Mouse (Mus musculus) heart, adult 11 months (tissue): ENCODE results near the gene Cacna1a.
"Not testable (repeated sequence)": the region's sequence is repeated elsewhere in the genome, so short reads cannot be mapped to it uniquely, and the experiment has no call there.

Experiments
- DNase-seq: peaks from one replicate; pipeline ENCODE4 v3.0.0; 2022

Gene Cacna1a

DNA sequence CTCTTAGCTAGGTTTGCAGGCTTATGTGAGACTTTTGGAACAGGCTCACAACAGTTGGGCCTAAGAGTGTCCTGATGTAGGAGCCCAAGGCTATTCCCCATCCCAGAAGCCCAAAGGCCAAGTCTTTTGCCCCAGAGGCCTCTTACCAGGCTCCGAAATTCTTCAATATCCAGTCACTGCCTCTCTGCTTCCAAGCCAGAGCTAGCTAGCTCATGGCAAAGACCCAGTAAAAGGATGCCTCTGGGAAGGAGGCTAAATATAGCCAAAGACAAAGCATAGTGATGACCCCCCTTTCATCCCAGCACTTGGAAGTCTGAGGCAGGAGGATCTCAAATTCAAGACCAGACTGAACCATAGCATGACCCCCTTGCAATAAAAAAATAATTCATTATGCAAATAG lies 211.2 kb downstream of the Cacna1a start:
- DNase-seq, result no peak

DNA sequence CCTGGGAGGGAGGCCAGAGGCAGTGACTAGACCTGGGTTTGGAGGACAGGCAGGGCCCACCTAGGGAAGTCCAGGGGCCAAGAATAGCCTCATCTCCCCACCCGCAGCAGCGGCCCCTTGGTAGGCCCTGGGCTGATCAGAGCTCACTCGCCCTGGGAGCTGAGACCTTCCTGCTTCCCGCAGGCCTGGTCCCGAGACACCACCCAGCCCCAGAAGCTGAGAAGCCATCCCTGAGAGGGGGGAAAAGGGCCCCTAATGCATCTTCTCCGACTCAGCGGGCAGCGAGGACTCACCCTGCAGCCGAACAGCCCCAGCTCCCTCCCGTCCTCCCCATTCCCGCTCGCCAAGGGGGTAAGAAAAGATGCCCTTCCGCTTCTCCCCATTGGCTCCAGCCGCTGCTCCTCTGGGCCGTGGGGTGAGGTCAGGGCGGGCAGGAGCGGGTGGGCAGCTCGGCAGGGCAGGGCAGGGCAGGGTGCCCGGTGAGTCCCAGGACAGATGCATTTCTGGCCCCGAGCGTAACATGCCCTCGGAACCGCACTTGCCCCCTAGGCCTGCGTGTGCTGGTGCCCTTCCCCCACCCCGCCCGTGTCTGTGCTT lies 212.2 kb downstream of the Cacna1a start:
- no peak for DNase-seq

DNA sequence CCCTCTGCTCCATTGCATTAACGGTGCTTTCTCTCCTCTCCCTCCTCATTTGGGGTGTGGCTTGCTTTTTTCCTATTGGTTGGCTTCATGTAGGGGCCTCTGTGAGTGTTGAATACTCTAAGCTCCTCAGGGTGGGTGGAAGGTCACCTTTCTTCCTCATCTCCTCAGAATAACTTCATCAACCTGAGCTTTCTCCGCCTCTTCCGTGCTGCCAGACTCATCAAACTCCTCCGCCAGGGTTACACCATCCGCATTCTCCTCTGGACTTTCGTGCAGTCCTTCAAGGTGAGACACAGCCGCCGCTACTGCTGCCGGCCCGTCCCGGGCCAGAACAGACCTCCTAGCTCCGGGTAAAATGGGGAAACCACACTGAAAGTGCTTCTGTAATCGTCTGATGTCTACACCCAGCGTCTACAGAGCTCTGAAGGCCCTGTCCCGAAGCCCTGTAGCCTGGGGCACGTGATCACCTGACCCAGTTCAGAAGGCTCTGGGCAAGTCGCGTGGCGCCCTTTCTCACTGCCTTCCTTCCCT lies 213.0 kb downstream of the Cacna1a start:
- no peak for DNase-seq

DNA sequence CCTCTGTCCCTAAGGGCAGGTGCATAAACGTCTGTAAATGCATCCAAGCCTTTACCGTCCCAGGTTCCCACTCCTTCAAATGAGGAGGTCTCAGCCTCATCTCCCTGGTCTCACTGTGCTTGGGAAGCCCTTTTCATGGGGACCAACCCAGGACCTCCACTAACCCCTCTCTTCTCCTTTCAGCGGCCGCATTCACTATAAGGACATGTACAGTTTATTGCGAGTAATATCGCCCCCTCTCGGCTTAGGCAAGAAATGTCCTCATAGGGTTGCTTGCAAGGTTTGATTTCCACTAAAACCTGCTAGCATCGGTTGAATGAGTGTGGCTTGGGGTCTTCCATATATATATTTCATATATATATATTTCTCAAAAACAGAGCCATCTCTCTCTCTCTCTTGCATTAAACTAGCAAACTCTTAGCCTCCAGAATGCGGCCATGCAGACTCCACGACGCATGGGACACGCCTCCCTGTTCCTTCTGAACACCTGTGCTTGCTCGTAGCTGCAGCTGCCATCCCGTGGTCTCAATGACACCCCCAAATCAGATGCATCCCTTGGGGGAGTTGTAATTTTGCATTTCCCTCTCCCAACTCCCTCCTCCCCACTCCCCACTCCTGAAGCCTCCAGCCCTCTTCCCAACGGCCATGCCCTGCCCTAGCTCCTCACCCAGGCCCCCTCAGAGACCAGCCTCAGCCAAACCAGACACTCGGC lies 226.4 kb downstream of the Cacna1a start:
- DNase-seq, result no peak

DNA sequence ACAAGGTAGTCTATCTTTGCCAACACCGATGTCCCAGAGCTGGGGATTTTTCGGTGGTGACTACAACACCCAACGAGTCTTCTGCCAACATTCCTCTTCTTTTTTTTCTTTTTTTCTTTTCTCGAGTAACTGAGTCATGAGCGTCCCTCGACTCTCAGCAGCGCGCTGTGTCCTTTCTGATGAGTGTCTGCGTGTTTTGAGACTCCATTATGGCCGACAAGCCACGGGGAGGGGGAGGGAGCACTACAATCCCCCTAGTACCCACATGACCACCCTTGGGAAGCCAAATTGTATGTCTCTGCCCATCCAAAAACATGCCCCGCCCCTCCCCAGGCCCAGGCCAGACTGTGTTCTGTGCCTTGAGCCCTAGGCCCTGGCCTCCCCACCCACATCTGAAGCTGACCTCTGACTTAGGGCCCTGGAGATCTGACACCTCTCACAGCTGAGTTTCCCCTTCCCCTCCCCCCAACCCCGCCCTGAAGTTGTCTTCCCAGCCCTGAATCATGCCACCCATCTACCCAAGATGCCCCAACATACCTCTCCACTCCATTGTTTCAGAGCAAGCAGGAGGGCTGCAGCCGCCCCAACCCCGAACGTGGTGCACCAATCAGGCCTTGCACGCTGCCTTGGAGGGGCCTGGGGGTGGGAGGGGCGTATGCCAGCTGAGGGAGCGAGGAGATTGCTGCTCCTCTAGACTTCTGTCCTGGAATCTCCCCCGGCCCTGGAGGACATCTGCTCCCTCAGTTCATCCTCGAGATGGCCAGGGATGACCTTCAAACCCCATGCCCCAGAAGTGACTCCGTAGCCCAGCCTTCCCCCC lies 227.6 kb downstream of the Cacna1a start:
- no peak for DNase-seq

DNA sequence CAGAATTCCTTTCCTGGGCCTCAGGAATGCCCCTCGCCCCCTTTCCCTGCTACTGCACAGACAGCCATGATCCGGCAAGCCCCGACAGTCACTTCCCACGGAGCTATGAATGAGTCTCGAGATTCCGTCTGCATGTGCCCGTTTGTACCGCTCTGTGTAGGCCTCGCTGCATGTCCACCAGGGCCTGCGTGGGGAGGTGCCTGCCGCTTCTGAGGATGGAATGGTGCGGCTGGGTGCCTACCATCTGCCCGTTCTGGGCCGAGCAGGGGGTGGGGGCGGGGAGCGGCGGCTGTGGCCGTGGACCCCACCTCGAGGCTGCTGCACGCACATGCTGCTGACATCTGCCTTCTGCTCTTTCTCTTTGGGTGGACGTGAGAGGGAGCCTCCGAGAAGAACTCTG lies 228.8 kb downstream of the Cacna1a start:
- DNase-seq, result no peak

DNA sequence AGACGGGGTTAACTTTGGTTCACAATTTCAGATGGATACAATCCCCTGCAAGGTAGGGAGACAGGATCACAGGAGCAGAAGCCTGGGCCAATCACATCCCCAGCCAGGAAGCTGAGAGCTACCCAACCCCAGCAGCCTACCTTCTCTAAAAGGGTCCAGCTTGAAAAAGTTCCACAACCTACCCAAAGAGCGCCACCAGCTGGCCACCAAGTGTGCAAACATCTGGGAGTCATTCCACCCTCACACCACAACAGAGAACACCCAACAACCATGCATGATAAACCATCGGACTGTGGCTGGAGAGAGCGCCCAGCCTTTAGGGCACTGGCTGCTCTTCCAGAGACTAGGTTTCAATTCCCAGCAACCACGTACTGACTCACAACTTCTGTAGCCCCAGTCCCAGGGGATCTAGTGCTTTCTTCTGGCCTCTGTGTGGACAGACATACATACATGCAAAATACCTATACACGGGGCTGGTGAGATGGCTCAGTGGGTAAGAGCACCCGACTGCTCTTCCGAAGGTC lies 232.9 kb downstream of the Cacna1a start:
- no peak for DNase-seq

- DNase-seq, result not testable (repeated sequence)
Measured at GRCm38 (mm10) chr8:84623425-84623824, 235.2 kb downstream of the Cacna1a start.

DNA sequence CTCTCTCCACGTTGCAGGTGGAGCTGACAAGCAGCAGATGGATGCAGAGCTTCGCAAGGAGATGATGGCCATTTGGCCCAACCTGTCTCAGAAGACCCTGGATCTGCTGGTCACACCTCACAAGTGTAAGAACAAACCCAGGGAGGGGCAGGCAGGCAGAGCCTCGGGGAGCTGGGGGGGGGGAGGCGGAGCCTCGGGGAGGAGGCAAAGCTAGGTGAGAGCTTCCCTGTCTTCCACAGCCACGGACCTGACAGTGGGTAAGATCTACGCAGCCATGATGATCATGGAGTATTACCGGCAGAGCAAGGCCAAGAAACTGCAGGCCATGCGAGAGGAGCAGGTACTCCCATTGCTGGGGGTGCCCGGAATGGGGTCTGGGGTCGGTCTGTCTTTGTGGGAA lies 241.3 kb downstream of the Cacna1a start:
- no peak for DNase-seq

- no peak for DNase-seq
Measured at GRCm38 (mm10) chr8:84630145-84630544, 241.9 kb downstream of the Cacna1a start.

DNA sequence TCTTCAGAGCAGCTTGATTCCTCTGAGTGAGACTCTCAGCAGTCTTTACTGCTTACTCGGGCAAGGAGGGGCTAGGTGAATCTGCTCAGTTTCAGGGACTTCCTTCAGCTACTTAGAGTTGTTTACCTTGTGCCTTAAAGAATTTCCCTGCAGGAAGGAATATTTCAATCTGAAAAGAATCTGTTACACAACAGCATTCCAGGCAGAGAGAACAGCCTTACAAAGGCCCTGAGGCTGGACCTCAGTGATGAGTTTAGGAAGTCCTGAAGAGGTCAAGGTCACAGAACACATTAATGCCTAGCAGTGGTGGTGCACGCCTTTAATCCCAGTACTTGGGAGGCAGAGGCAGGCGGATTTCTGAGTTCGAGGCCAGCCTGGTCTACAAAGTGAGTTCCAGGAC lies 243.6 kb downstream of the Cacna1a start:
- no peak for DNase-seq

DNA sequence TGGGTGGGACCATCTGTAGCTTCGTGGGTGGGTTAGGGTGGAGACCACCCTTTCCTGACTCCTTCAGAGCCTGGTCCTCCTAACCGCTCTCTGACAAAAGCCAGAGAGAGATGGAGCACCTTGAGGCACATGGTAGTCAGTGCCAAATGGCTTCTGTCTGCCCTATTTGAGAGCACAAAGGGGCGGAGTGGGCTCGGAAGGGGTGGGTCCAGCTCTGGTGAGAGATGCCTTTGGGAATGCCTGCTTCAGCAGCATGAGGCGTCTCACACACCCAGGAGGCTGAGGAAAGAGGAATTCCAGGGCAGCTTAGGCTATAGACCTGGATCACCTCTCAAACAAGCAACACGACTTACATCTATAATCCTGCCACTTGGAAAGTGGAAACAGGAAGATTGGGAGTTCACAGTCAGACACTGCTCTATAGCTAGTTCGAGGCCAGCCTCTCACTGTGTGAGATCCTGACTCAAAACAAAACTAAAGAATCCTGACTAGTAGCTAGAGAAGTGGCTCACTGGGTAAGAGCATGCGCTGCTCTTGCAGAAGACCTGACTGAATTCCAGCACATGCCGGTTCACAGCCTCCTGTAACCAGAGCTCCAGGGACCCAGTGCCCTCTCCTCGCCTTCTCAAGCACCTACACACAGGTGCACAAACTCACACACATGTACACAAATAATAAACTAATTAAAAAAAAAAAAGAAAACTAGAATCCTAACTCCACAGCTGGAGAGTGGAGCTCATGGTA lies 245.8 kb downstream of the Cacna1a start:
- DNase-seq, result no peak

DNA sequence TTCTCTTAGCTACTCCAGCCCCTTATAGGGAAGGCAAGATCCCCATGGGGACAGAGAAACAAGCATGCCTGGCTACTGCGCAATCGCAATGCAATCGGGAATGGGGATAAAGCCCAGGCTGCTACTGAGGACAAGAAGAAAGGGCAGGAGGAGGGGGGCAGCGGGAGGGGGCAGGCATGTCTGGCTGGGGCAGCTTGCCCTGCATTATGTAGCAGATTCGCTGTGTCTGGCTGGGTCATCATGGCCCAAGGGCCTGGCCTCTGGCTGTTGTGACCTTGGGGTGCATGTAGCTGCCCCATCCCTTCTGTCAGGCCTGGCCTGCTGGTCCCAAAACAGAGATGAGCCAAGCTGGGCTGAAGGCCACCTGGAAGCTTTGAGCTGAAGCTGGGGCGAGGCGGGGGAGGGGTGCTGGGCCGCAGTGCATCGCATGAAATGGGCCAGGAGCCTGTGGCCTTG lies 246.6 kb downstream of the Cacna1a start:
- peak; percentile 97 for DNase-seq

GRCm38 (mm10) chr8:84635397-84636050 lies 247.3 kb downstream of the Cacna1a start:
- DNase-seq, result peak; percentile 89

GRCm38 (mm10) chr8:84636051-84636691 lies 247.9 kb downstream of the Cacna1a start:
- peak; percentile 93 for DNase-seq

GRCm38 (mm10) chr8:84637946-84638554 lies 249.8 kb downstream of the Cacna1a start:
- DNase-seq, result peak; percentile 92

GRCm38 (mm10) chr8:84638555-84639161 lies 250.4 kb downstream of the Cacna1a start:
- peak; percentile 96 for DNase-seq

- DNase-seq, result peak; percentile 100
Measured at GRCm38 (mm10) chr8:84639162-84640009, 251.1 kb downstream of the Cacna1a start.

GRCm38 (mm10) chr8:84640010-84640588 lies 251.9 kb downstream of the Cacna1a start:
- peak; percentile 85 for DNase-seq
